Mouse (Mus musculus): Measurements from ENCODE around the gene Thap4.

GRCm38 (mm10) chr1:93754573-93755290, at the start of gene Thap4:
- TF ChIP-seq CTCF (conservative IDR thresholded peaks at IDR 0.05; ENCODE audit: insufficient read depth, insufficient read length, low read depth, low read length): no peak
- TF ChIP-seq POLR2A (IDR thresholded peaks at IDR 0.05; ENCODE audit: low read depth, low read length): no peak

All from kidney, adult 2 months (tissue).